Mouse (Mus musculus): ENCODE data around the gene Med22.
"Not testable (repeated sequence)": the region's sequence is repeated elsewhere in the genome, so short reads cannot be mapped to it uniquely, and the experiment has no call there.

Med22 gene

GRCm38 (mm10) chr2:26916738-26917137, 6.3 kb upstream of the Med22 start:
- no peak for DNase-seq (ENCODE audit: low spot score)

GRCm38 (mm10) chr2:26915927-26916728, 5.7 kb upstream of the Med22 start, which contains the start of the genes Surf2 and Surf1:
Gene Surf2 (plus strand): TSS chr2:26916367.
Gene Surf1 (minus strand): TSS chr2:26916530.
- peak; percentile 84 for DNase-seq (ENCODE audit: low spot score)

GRCm38 (mm10) chr2:26914148-26914941, 3.9 kb upstream of the Med22 start:
- DNase-seq (ENCODE audit: low spot score): no peak

GRCm38 (mm10) chr2:26913416-26914147, 3.1 kb upstream of the Med22 start:
- no peak for DNase-seq (ENCODE audit: low spot score)

GRCm38 (mm10) chr2:26912253-26912770, 1.8 kb upstream of the Med22 start:
- DNase-seq (ENCODE audit: low spot score): no peak

GRCm38 (mm10) chr2:26910994-26911765, 703 bp upstream of the Med22 start:
- peak; percentile 59 for DNase-seq (ENCODE audit: low spot score)

GRCm38 (mm10) chr2:26909387-26909784, 1.1 kb downstream of the Med22 start:
- DNase-seq (ENCODE audit: low spot score): no peak

- DNase-seq (ENCODE audit: low spot score): no peak
These were observed 1.6 kb downstream of the Med22 start for GRCm38 (mm10) chr2:26908710-26909386.

GRCm38 (mm10) chr2:26907109-26907508, 3.4 kb downstream of the Med22 start:
- DNase-seq (ENCODE audit: low spot score): peak; percentile 46

GRCm38 (mm10) chr2:26906431-26906830, 4.0 kb downstream of the Med22 start:
- DNase-seq (ENCODE audit: low spot score): no peak

- DNase-seq (ENCODE audit: low spot score): no peak
These were observed 4.5 kb downstream of the Med22 start for GRCm38 (mm10) chr2:26905936-26906335.

- no peak for DNase-seq (ENCODE audit: low spot score)
These were observed 7.2 kb downstream of the Med22 start for GRCm38 (mm10) chr2:26903311-26903710.

GRCm38 (mm10) chr2:26902467-26903220, 7.8 kb downstream of the Med22 start, which contains the start of gene Surf6:
Gene Surf6 (minus strand): TSS chr2:26902879.
- peak; percentile 94 for DNase-seq (ENCODE audit: low spot score)

- DNase-seq (ENCODE audit: low spot score): no peak
These were observed 8.6 kb downstream of the Med22 start for GRCm38 (mm10) chr2:26901834-26902400.

GRCm38 (mm10) chr2:26900731-26901130, 9.7 kb downstream of the Med22 start:
- DNase-seq (ENCODE audit: low spot score): no peak

- DNase-seq (ENCODE audit: low spot score): no peak
These were observed 14.6 kb downstream of the Med22 start for GRCm38 (mm10) chr2:26895898-26896297.

- not testable (repeated sequence) for DNase-seq (ENCODE audit: low spot score)
These were observed 24.3 kb downstream of the Med22 start for GRCm38 (mm10) chr2:26886170-26886569.

- not testable (repeated sequence) for DNase-seq (ENCODE audit: low spot score)
These were observed 24.9 kb downstream of the Med22 start for GRCm38 (mm10) chr2:26885541-26885940.

- no peak for DNase-seq (ENCODE audit: low spot score)
These were observed 31.9 kb downstream of the Med22 start for GRCm38 (mm10) chr2:26878571-26878970.

Data from adipocyte (in vitro differentiated cells).